Mouse (Mus musculus): Measurements from ENCODE around the gene Tnnc1.

DNA sequence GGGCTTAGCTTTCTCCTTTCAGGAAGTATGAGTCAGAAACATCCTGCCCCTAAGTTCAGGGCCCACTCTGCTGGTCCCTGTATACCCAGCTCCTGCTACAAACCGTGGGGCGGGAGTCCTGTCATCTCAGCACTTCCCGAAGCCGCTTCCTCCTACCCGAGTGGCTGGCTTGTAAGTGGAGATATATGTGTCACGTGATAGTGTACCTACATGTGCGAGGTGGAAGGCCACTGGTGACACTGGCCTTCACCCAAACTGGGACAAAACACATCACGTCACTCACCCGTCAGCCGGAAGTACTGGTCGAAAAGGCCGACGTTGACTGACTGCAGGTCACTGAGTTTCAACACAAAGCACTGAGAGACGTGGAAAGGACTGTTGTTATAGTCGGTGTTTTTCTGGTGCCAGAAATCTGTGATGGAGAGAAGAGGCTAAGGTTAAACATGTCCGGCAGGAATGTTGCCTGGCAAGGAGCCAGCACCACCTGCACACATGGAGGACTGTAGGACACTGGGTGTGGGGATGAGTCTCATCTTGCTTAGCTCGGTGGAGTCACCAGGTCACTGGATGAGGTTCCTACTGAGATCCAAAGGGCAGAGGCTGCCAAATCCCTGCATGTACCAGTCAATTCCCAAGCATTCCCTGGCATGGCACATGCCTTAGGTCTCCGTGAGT, 35.2 kb upstream of the Tnnc1 start:
- TF ChIP-seq POLR2A (IDR thresholded peaks at IDR 0.05; ENCODE audit: insufficient read depth, low read depth, low read length) (no peak), CTCF (IDR thresholded peaks at IDR 0.05; ENCODE audit: insufficient read depth, low read depth, low read length) (no peak)

Measured in olfactory bulb, adult 2 months (tissue).